Mouse (Mus musculus): ENCODE data around the gene Mfap2.

Gene Mfap2

GRCm38 (mm10) chr4:140988706-140989290 lies 21.4 kb upstream of the Mfap2 start:
- DNase-seq = no peak

GRCm38 (mm10) chr4:140989447-140989846 lies 20.8 kb upstream of the Mfap2 start:
- DNase-seq = no peak

- DNase-seq = peak; percentile 69 to 82
These were observed 18.0 kb upstream of the Mfap2 start for GRCm38 (mm10) chr4:140992215-140992614.

- no peak for DNase-seq
These were observed 16.4 kb upstream of the Mfap2 start for GRCm38 (mm10) chr4:140993846-140994245.

GRCm38 (mm10) chr4:140995811-140996210 lies 14.4 kb upstream of the Mfap2 start:
- DNase-seq = no peak

- no peak for DNase-seq
These were observed 13.4 kb upstream of the Mfap2 start for GRCm38 (mm10) chr4:140996812-140997211.

GRCm38 (mm10) chr4:141005983-141006382 lies 4.2 kb upstream of the Mfap2 start:
- peak; percentile 75 to 86 for DNase-seq

- DNase-seq = peak; percentile 68 to 74
These were observed 2.2 kb upstream of the Mfap2 start for GRCm38 (mm10) chr4:141008028-141008427.

GRCm38 (mm10) chr4:141010526-141010925 lies 308 bp downstream of the Mfap2 start:
- peak; percentile 11 to 27 for DNase-seq

GRCm38 (mm10) chr4:141010941-141011429 lies 767 bp downstream of the Mfap2 start:
- DNase-seq = peak; percentile 10 to 25

- peak; percentile 79 to 80 for DNase-seq
These were observed 1.5 kb downstream of the Mfap2 start for GRCm38 (mm10) chr4:141011556-141012328.

GRCm38 (mm10) chr4:141012558-141012957 lies 2.3 kb downstream of the Mfap2 start:
- DNase-seq = peak in 1 of 2 experiments; percentile 40

GRCm38 (mm10) chr4:141014114-141014513 lies 3.9 kb downstream of the Mfap2 start:
- no peak for DNase-seq

GRCm38 (mm10) chr4:141014856-141015255 lies 4.6 kb downstream of the Mfap2 start:
- DNase-seq = no peak

GRCm38 (mm10) chr4:141015356-141015755 lies 5.1 kb downstream of the Mfap2 start:
- DNase-seq = no peak

GRCm38 (mm10) chr4:141016311-141016710 lies 6.1 kb downstream of the Mfap2 start:
- DNase-seq = peak; percentile 52 to 57

- DNase-seq = peak; percentile 18 to 37
These were observed 7.6 kb downstream of the Mfap2 start for GRCm38 (mm10) chr4:141017657-141018436.

GRCm38 (mm10) chr4:141020220-141020619 lies 10.0 kb downstream of the Mfap2 start:
- peak in 1 of 2 experiments; percentile 16 for DNase-seq

- DNase-seq = peak; percentile 60 to 66
These were observed 10.8 kb downstream of the Mfap2 start for GRCm38 (mm10) chr4:141020811-141021613.

GRCm38 (mm10) chr4:141021614-141021929 lies 11.4 kb downstream of the Mfap2 start:
- peak; percentile 76 to 78 for DNase-seq

- DNase-seq = no peak
These were observed 13.8 kb downstream of the Mfap2 start for GRCm38 (mm10) chr4:141024052-141024451.

GRCm38 (mm10) chr4:141024992-141025391 lies 14.8 kb downstream of the Mfap2 start:
- no peak for DNase-seq

All from cerebellum, postnatal 25 days (tissue).